Mouse (Mus musculus): Measurements from ENCODE around the gene Wdr78. TPM values are rescaled to one million over a fixed set of nuclear protein-coding genes. Genes with fewer than 3 reads are reported as not detected.
A peak's percentile ranks its signal among the peaks of the same experiment; 100 is the strongest.

Wdr78 gene
- polyA plus RNA-seq, 2 experiments, result 3.4 to 7.0 TPM

DNA sequence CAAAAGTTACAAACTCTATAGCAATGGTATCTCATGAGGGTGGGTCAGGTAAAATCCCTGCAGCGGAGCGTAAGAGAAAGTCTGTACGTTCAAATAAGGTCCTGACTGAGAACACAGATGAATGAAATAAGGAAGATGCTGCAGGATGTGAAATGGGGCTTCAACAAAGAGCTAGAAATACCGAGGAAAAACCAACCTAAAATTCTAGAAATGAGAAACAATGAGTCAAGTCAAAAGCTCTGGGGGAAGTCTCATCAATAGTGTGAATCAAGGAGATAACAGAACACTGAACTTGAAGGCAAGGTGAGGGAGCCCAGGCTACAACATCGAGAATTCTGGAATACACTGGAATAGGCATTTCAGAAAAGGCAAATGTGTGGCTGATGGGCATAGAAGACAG lies 15.8 kb downstream of the Wdr78 start:
- no peaks in the 10 kb centered on the region for H3K27me3 ChIP-seq (ENCODE audit: control insufficient read depth, insufficient read depth, low read length)
- H3K4me2 ChIP-seq (replicated peaks; ENCODE audit: low read depth, low read length, severe bottlenecking), result no peak overlapping the region
- TF ChIP-seq POLR2A (IDR thresholded peaks at IDR 0.05; ENCODE audit: borderline replicate concordance, extremely low read depth, insufficient read depth, insufficient read length), result no peak
- no peaks in the 10 kb centered on the region for H3K36me3 ChIP-seq (ENCODE audit: control insufficient read depth, insufficient read depth, low read length)
- 89% methylated on average over 5 of the region's 5 CpGs for WGBS
- DNase-seq (ENCODE audit: low spot score), result no peak
- H3K9ac ChIP-seq (ENCODE audit: low read depth, low read length, severe bottlenecking), result no peak overlapping the region
- no peak overlapping the region for H3K27ac ChIP-seq (replicated peaks; ENCODE audit: low read depth, low read length)
- ATAC-seq (ENCODE audit: low FRiP score, low read depth), result no peak
- H3K9me3 ChIP-seq (ENCODE audit: control insufficient read depth, low read length), result no peaks in the 10 kb centered on the region
- no peak overlapping the region for H3K4me3 ChIP-seq (replicated peaks; ENCODE audit: low read length)
- no peaks in the 10 kb centered on the region for H3K4me1 ChIP-seq (ENCODE audit: control insufficient read depth, insufficient read depth, low read length)

DNA sequence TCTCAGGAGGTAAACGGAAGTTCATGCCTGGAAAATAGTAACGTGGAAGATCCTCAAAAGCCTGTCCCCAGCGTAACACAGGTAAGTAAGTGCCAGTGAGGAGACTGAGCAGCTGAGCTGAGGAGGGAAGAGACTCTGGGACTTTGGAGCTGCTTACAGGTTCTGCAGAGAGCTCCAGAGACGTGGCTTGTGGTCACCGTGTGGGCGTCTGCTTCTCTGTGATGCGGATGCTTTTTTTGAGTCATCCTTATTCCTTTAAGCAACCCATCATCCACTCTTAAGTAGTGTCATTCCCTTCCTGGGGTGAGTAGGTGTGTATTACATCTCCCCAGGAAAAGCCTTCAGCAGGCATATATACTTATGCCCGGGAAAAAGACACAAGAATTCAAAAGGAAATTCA lies 18.4 kb downstream of the Wdr78 start:
- Histone ChIP-seq H3K9me3 (ENCODE audit: control insufficient read depth, low read length) (no peaks in the 10 kb centered on the region), H3K27ac (replicated peaks; ENCODE audit: low read depth, low read length) (no peak overlapping the region), H3K4me1 (ENCODE audit: control insufficient read depth, insufficient read depth, low read length) (no peaks in the 10 kb centered on the region), H3K4me2 (replicated peaks; ENCODE audit: low read depth, low read length, severe bottlenecking) (no peak overlapping the region), H3K27me3 (ENCODE audit: control insufficient read depth, insufficient read depth, low read length) (no peaks in the 10 kb centered on the region), H3K9ac (ENCODE audit: low read depth, low read length, severe bottlenecking) (no peak overlapping the region), H3K36me3 (ENCODE audit: control insufficient read depth, insufficient read depth, low read length) (no peaks in the 10 kb centered on the region), H3K4me3 (replicated peaks; ENCODE audit: low read length) (no peak overlapping the region)
- DNase-seq (ENCODE audit: low spot score), result no peak
- 83% methylated on average over 8 of the region's 8 CpGs for WGBS
- no peak for TF ChIP-seq POLR2A (IDR thresholded peaks at IDR 0.05; ENCODE audit: borderline replicate concordance, extremely low read depth, insufficient read depth, insufficient read length)
- ATAC-seq (ENCODE audit: low FRiP score, low read depth), result no peak

DNA sequence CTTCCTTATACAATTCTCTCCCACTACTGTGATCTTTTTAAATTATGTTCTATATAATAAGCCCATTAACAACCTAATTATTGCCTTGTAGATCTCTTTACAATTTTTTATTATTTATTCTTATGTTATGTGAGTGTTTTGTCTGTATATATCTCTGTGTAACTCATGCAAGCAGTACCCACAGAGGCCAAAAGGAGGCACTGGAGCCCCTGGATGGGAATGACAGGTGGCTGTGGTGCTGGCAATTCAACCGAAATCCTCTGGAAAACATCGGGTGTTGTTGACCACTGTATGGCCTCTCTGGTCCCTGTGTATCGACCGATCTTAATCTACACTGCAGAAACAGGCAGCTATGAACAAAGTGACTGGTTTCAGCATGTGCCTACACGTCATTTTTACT lies 29.1 kb downstream of the Wdr78 start:
- Histone ChIP-seq H3K27me3 (ENCODE audit: control insufficient read depth, insufficient read depth, low read length) (no peaks in the 10 kb centered on the region), H3K9me3 (ENCODE audit: control insufficient read depth, low read length) (no peaks in the 10 kb centered on the region), H3K4me3 (replicated peaks; ENCODE audit: low read length) (no peak overlapping the region), H3K9ac (ENCODE audit: low read depth, low read length, severe bottlenecking) (no peak overlapping the region), H3K4me1 (ENCODE audit: control insufficient read depth, insufficient read depth, low read length) (no peaks in the 10 kb centered on the region), H3K36me3 (ENCODE audit: control insufficient read depth, insufficient read depth, low read length) (no peaks in the 10 kb centered on the region), H3K27ac (replicated peaks; ENCODE audit: low read depth, low read length) (no peak overlapping the region), H3K4me2 (replicated peaks; ENCODE audit: low read depth, low read length, severe bottlenecking) (no peak overlapping the region)
- DNase-seq (ENCODE audit: low spot score), result no peak
- no peak for TF ChIP-seq POLR2A (IDR thresholded peaks at IDR 0.05; ENCODE audit: borderline replicate concordance, extremely low read depth, insufficient read depth, insufficient read length)
- no peak for ATAC-seq (ENCODE audit: low FRiP score, low read depth)
- 85% methylated on average over 5 of the region's 5 CpGs for WGBS

DNA sequence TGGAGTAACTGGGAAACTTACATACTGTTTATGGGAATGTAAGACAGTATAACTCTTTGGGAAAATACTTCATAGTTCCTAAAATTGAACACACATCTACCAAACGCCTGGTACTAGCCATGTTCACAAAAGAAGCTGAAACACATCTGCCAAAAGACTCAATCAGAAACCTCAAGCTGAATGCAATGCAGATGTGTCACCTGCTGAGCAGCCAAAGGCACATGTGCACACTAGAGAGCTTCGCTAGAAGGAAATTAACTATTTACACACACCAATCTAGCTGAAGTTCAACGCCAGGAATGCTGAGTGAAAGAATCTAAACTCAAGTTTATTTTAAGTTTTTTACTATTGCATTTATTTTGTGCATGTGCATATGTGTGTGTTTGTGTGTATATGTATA lies 43.7 kb downstream of the Wdr78 start:
- Histone ChIP-seq H3K27ac (replicated peaks; ENCODE audit: low read depth, low read length) (no peak overlapping the region), H3K9me3 (ENCODE audit: control insufficient read depth, low read length) (no peaks in the 10 kb centered on the region), H3K4me2 (replicated peaks; ENCODE audit: low read depth, low read length, severe bottlenecking) (no peak overlapping the region), H3K4me1 (ENCODE audit: control insufficient read depth, insufficient read depth, low read length) (no peaks in the 10 kb centered on the region), H3K4me3 (replicated peaks; ENCODE audit: low read length) (no peak overlapping the region), H3K9ac (ENCODE audit: low read depth, low read length, severe bottlenecking) (no peak overlapping the region), H3K27me3 (ENCODE audit: control insufficient read depth, insufficient read depth, low read length) (no peaks in the 10 kb centered on the region), H3K36me3 (ENCODE audit: control insufficient read depth, insufficient read depth, low read length) (no peaks in the 10 kb centered on the region)
- TF ChIP-seq POLR2A (IDR thresholded peaks at IDR 0.05; ENCODE audit: borderline replicate concordance, extremely low read depth, insufficient read depth, insufficient read length), result no peak
- ATAC-seq (ENCODE audit: low FRiP score, low read depth), result no peak
- WGBS, result 36% methylated on average over 3 of the region's 3 CpGs
- peak; percentile 18 for DNase-seq (ENCODE audit: low spot score)

DNA sequence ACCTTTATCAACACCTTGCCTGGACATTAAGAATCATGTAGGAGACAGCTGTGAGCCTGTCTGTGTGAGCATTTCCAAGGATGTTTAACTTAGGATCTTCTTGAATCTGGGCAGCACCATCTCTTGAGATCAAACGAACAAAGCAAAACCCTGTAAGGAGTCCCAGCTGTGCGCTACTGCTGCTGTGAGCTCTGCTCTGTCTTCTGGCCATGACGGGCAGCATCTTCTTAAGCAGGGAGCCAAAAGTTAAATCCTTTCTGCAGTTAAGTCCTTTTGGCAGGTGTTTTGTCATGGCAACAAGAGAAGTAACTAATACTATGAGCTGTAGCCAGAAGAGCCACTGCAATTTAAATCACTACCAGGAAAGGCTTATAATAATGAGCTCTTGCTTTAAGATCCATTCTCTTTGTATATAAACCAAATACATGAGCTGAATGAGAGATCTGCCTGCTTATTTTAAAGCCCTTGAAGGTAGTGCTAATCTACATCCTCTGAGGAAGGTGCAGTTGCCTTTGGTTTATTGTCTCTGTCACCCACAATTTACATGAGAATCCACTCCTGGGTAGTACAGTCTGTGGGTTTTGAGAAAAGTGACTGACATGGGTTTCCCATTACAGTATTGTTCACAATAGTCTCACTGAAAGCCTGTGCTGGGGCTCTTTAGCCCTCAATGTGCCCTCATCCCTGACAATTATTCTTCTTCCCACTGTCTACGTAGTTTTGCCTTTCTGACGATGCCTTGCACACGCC lies 46.3 kb downstream of the Wdr78 start:
- H3K27me3 ChIP-seq (ENCODE audit: control insufficient read depth, insufficient read depth, low read length), result no peaks in the 10 kb centered on the region
- no peak overlapping the region for H3K4me3 ChIP-seq (replicated peaks; ENCODE audit: low read length)
- H3K9ac ChIP-seq (ENCODE audit: low read depth, low read length, severe bottlenecking), result no peak overlapping the region
- H3K36me3 ChIP-seq (ENCODE audit: control insufficient read depth, insufficient read depth, low read length), result no peaks in the 10 kb centered on the region
- TF ChIP-seq POLR2A (IDR thresholded peaks at IDR 0.05; ENCODE audit: borderline replicate concordance, extremely low read depth, insufficient read depth, insufficient read length), result no peak
- WGBS, result 68% methylated on average over 6 of the region's 6 CpGs
- no peaks in the 10 kb centered on the region for H3K4me1 ChIP-seq (ENCODE audit: control insufficient read depth, insufficient read depth, low read length)
- DNase-seq (ENCODE audit: low spot score) (peak; percentile 29), ATAC-seq (ENCODE audit: low FRiP score, low read depth) (no peak)
- no peak overlapping the region for H3K4me2 ChIP-seq (replicated peaks; ENCODE audit: low read depth, low read length, severe bottlenecking)
- no peaks in the 10 kb centered on the region for H3K9me3 ChIP-seq (ENCODE audit: control insufficient read depth, low read length)
- no peak overlapping the region for H3K27ac ChIP-seq (replicated peaks; ENCODE audit: low read depth, low read length)

All from limb, embryonic 14.5 days (tissue).